Mouse (Mus musculus): ENCODE results near the gene Tmem258. TPM values are rescaled to one million over a fixed set of nuclear protein-coding genes. Genes with fewer than 3 reads are reported as not detected.
A peak's percentile ranks its signal among the peaks of the same experiment; 100 is the strongest.

The Tmem258 gene
- polyA plus RNA-seq, 1 experiment from 2014 or later: 470 TPM

DNA sequence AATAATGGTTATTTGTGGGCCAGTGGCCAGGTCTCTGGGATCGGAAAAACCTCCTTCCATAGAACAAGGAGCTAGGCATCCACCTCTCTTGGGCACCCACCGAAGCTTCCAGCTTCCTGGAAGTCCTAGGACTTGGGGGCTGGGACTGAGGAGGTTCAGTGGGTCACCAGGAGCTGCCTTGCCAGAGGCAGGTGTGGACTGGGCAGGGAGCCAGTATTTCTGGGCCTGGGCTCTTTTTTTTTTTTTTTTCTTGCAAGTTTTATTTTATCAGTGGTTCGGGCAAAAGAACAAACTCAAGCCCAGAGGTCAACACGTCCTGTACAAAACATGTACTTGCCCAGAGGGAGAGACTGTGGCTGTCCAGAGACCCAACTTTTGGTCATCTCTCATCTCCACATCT lies 22.0 kb downstream of the Tmem258 start:
- H3K27ac ChIP-seq: peak overlapping the region; percentile 64
- peak; percentile 52 for ATAC-seq
- peak overlapping the region; percentile 48; the same call in 1 of the 2 replicates for H3K4me2 ChIP-seq (replicated peaks)
- no peaks in the 10 kb centered on the region for H3K27me3 ChIP-seq (replicated peaks)
- no peak overlapping the region for H3K9ac ChIP-seq
- peaks cover 4% of the 10 kb centered on the region; the same call in 1 of the 2 replicates for H3K36me3 ChIP-seq
- H3K4me3 ChIP-seq (replicated peaks): no peak overlapping the region
- peaks cover 45% of the 10 kb centered on the region for H3K4me1 ChIP-seq (replicated peaks)
- WGBS: 28% methylated on average over 4 of the region's 4 CpGs
- H3K9me3 ChIP-seq: no peaks in the 10 kb centered on the region

DNA sequence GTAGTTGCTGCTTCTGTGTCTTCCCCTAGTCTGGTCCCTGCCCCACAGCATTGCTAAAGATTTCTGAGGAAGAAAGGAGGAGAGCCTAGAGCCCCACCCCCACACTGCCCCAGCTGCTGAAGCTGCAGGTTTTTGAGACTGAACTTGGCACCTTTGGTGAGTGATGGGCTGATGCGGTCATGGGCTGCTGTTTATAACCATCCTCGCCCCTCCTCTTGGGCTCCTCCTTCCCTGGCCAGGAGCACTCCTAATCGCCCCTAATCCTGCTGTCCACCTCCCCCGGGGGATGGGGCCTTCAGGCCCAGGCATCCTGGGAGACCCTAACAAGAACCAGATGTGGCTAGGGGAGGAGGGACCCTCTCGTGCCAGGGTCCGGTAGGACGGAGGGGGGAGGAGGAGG lies 27.2 kb downstream of the Tmem258 start:
- Histone ChIP-seq H3K27ac (no peak overlapping the region), H3K4me1 (replicated peaks) (peaks cover 41% of the 10 kb centered on the region), H3K4me2 (replicated peaks) (no peak overlapping the region), H3K27me3 (replicated peaks) (no peaks in the 10 kb centered on the region), H3K9ac (no peak overlapping the region), H3K36me3 (peaks cover 4% of the 10 kb centered on the region; the same call in 1 of the 2 replicates), H3K9me3 (no peaks in the 10 kb centered on the region), H3K4me3 (replicated peaks) (no peak overlapping the region)
- 20% methylated on average over 7 of the region's 7 CpGs for WGBS
- ATAC-seq: peak; percentile 3; the same call in 1 of the 2 replicates

DNA sequence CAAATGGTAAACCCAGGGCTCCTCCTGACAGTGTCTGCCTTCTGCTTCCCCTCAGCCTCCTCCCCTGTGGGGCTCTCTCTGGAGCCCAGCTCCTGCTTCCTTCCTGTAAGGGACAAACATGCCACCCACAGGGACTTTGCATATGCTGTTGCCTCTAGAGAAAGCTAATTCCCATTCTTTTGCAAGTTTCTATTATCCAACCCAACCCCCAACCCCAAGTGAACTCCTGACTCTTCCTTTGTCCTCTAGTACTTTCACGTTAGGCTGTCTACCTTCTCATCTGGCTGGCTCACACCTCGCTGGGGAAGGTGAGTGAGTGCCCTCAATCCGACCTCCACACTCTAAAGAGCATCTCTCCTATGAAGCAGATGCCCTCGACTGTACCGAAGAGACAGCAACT lies 28.1 kb downstream of the Tmem258 start:
- H3K27me3 ChIP-seq (replicated peaks): no peaks in the 10 kb centered on the region
- peaks cover 49% of the 10 kb centered on the region for H3K4me1 ChIP-seq (replicated peaks)
- H3K9ac ChIP-seq: no peak overlapping the region
- no peak overlapping the region for H3K4me3 ChIP-seq (replicated peaks)
- H3K36me3 ChIP-seq: peaks cover 4% of the 10 kb centered on the region; the same call in 1 of the 2 replicates
- WGBS: 36% methylated on average over 5 of the region's 5 CpGs
- ATAC-seq: no peak
- 0 out of 2 replicates have a peak overlapping the region, but pooled peaks have one; percentile 6 for H3K27ac ChIP-seq
- no peak overlapping the region for H3K4me2 ChIP-seq (replicated peaks)
- no peaks in the 10 kb centered on the region for H3K9me3 ChIP-seq

DNA sequence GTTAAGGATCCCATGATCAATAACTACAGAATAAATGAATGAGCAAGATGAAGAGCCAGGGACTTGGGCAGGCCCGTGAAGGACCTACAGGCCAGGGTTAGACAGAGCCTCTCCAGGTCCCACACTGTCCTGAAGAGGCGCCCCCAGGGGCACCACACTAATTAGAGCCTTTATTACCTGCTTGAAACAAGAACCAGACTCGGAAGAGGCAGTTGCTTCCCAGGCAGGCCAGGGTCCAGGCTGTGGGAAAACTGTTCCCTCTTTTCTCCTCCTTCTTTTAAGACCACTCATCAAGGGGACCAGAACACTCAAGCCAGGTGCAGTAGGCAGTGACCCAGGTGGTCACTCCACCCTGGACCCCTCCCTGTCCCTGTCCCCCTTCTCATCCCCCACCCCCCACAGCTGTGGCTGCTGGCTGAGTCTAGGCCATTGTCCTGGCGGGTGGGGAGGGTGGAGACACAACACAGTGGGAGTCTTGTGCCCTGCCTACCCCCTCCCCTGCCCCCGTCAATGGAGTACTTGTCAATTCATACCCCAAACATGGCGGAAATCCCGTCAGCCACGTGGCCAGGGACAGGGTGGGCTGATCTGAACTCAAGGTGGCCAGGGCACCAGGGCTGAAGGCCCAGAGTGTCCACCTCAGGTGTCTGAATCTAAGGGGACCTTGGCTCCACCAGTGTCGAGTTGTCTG lies 28.7 kb downstream of the Tmem258 start:
- Histone ChIP-seq H3K27ac (0 out of 2 replicates have a peak overlapping the region, but pooled peaks have one; percentile 17), H3K4me3 (replicated peaks) (no peak overlapping the region), H3K4me2 (replicated peaks) (no peak overlapping the region), H3K9ac (no peak overlapping the region), H3K27me3 (replicated peaks) (no peaks in the 10 kb centered on the region), H3K36me3 (peaks cover 4% of the 10 kb centered on the region; the same call in 1 of the 2 replicates), H3K9me3 (no peaks in the 10 kb centered on the region), H3K4me1 (replicated peaks) (peaks cover 50% of the 10 kb centered on the region)
- no peak for ATAC-seq
- WGBS: 43% methylated on average over 9 of the region's 9 CpGs

DNA sequence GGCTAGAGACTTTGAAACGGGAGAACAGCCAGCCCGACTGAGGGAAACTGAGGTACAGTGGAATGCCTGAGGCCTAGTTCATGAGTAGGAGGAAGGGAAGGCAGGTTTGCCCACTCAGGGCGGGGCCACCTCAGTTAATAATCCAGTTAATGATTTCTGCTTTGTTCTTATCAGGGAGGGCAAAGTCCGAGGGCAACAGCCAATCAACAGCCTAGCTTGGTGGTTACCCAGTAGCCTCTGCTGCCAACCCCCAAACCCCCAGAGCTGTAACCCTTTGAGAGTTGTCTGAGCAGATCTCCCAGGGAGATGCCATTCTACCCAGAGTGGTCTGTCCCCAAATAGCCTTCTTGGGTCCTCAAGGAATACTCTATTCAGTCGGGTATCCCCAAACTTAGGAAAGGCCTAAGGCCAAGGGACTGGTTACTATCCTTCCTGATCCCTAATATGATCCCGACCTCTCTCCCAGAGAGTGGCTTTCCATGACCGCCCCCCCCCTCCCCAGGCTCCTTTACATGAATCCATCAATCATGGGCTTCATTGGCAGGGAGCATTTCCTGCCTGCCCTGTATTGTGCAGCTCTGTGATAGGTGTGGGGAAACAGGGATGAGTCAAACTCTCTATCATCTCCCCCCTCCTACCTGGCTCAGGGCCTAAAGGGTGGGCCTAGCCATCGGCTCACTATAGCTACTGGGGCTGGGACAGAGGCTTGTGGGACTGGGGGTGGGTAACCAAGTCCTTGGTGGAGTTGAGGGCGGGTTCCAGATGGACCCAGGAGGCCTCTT lies 32.2 kb downstream of the Tmem258 start:
- peak; percentile 84 for ATAC-seq
- H3K4me2 ChIP-seq (replicated peaks): peak overlapping the region; percentile 33
- H3K27ac ChIP-seq: peak overlapping the region; percentile 77
- no peaks in the 10 kb centered on the region for H3K9me3 ChIP-seq
- H3K36me3 ChIP-seq: no peaks in the 10 kb centered on the region
- no peak overlapping the region for H3K4me3 ChIP-seq (replicated peaks)
- H3K4me1 ChIP-seq (replicated peaks): peaks cover 61% of the 10 kb centered on the region
- 0 out of 2 replicates have a peak overlapping the region, but pooled peaks have one; percentile 3 for H3K9ac ChIP-seq
- H3K27me3 ChIP-seq (replicated peaks): no peaks in the 10 kb centered on the region
- 49% methylated on average over 9 of the region's 9 CpGs for WGBS

DNA sequence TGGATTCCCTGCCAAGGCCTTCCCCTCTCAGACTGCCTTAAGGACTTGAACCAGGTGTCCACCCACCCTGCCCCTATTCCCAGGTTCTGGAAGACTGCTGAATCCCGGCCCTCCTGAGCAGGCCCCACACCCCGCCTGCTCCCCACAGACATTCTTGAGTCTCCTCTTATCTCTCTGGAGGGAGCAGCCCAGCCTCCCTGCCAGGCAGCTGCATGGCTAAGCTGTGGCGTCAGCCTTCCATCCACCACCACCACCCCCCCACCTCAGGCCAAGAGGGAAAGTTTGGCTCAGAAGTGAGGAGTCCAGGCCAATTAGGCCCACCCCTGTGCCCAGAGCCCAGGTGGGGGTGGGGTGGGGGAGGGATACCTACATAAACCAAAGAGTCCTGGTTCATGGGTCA lies 34.7 kb downstream of the Tmem258 start:
- Histone ChIP-seq H3K4me2 (replicated peaks) (peak overlapping the region; percentile 93), H3K4me3 (replicated peaks) (peak overlapping the region; percentile 63), H3K36me3 (no peaks in the 10 kb centered on the region), H3K9me3 (no peaks in the 10 kb centered on the region), H3K27me3 (replicated peaks) (no peaks in the 10 kb centered on the region), H3K4me1 (replicated peaks) (peaks cover 44% of the 10 kb centered on the region), H3K9ac (peak overlapping the region; percentile 17; the same call in 1 of the 2 replicates), H3K27ac (peak overlapping the region; percentile 60; the same call in 1 of the 2 replicates)
- WGBS: 43% methylated on average over 3 of the region's 3 CpGs
- ATAC-seq: peak; percentile 14

DNA sequence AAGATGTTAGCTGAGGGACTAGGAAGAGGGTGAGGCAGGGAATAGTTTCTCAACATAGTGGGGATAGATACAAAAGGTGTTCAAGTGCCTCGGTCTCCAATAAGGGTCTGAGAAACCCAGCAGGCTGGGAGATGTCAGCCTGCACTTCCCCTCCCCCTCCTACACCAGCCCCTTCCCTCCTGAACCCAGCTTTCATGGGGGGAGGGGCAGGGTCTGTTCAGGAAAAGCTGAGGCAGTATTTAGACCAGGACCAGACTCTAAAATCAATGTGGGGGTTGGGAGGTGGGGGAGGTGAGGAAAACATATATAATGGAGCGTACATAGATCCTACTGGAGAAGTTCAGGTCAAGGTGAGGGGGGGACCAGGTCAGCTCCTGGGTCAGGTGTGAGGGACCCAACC lies 35.6 kb downstream of the Tmem258 start:
- H3K4me3 ChIP-seq (replicated peaks): peak overlapping the region; percentile 63
- H3K27ac ChIP-seq: peak overlapping the region; percentile 56
- peak overlapping the region; percentile 93 for H3K4me2 ChIP-seq (replicated peaks)
- WGBS: 23% methylated on average over 2 of the region's 2 CpGs
- no peaks in the 10 kb centered on the region for H3K36me3 ChIP-seq
- no peaks in the 10 kb centered on the region for H3K9me3 ChIP-seq
- peaks cover 39% of the 10 kb centered on the region for H3K4me1 ChIP-seq (replicated peaks)
- no peaks in the 10 kb centered on the region for H3K27me3 ChIP-seq (replicated peaks)
- no peak for ATAC-seq
- peak overlapping the region; percentile 84; the same call in 1 of the 2 replicates for H3K9ac ChIP-seq

DNA sequence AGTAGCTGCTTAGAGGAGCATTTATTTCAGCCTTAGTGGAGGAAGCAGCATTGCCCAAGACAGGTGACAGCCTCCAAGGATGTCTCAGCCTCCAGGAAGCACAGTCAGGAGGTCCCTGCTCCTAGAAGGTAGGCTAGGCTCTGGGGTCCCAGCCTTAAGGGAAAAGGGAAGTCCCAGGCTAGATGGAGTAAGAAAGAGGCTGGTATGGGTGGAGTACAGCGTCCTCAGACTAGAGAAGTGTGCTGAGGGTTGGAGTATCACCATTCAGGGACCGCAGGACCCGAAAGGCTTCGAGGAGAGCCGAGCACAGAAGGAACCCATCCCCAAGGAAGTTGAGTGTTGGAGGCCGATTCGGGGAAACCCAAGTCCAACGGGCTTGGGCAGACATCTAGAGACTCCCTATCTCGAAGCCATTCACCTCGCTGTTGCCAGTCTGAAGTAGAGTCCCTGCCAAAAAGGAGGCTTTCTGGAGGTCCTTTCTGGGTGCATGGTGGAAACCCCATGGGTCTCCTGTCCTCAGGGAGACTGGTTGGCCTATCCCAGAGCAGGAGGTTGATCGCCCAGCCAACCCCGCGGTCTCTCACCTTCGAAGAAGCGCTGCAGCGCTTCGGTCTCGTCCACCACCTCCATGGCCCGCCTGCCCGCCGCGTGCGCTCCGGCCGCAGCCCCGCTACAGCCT lies 36.3 kb downstream of the Tmem258 start:
- peak overlapping the region; percentile 56 for H3K27ac ChIP-seq
- H3K27me3 ChIP-seq (replicated peaks): no peaks in the 10 kb centered on the region
- H3K4me3 ChIP-seq (replicated peaks): peak overlapping the region; percentile 63
- H3K9ac ChIP-seq: peak overlapping the region; percentile 84
- ATAC-seq: peak; percentile 31; the same call in 1 of the 2 replicates
- H3K36me3 ChIP-seq: no peaks in the 10 kb centered on the region
- no peaks in the 10 kb centered on the region for H3K9me3 ChIP-seq
- 1% methylated on average over 26 of the region's 26 CpGs for WGBS
- peak overlapping the region; percentile 93 for H3K4me2 ChIP-seq (replicated peaks)
- H3K4me1 ChIP-seq (replicated peaks): peaks cover 34% of the 10 kb centered on the region

DNA sequence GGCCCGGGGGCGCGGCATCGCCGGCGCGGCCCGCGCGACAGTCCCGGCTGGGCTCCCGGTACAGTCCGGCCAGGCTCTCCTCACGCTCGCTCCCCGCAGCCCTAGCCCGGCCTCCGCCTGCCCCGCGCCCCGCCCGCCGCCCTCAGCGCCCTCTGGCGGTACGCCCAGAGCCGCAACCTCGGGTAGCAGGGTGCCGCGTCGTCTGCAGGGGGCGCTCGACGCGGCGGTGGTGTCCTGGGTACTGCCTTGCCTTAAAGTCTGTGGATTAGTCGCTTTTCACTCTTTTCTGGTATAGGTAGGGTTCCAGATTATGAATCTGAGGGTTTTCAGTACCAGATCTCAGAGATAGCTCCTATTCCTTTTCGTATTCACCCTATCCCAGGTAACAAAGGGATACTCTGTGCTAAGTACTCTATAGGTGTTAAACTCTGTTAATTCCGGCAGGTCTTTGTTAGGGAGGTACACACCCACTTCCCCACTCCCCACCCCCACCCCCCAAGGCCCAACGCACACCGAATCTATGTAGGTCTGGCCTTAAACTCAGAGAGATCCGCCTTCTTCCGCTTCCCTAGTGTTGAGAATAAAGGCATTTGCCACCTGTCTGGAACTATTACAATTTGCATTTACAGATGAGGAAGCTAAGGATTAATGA lies 37.0 kb downstream of the Tmem258 start, which contains the start of gene Myrf:
Gene Myrf, minus strand, starts transcription at position 95 of the 652 bp plus-strand sequence.
- H3K4me1 ChIP-seq (replicated peaks): peaks cover 34% of the 10 kb centered on the region
- H3K4me3 ChIP-seq (replicated peaks): peak within 1 kb of the TSS; percentile 63
- peak; percentile 80 for ATAC-seq
- no peaks in the 10 kb centered on the region for H3K9me3 ChIP-seq
- no peaks in the 10 kb centered on the region for H3K36me3 ChIP-seq
- peak within 1 kb of the TSS; percentile 56 for H3K27ac ChIP-seq
- 8% methylated on average over 43 of the region's 43 CpGs for WGBS
- peak within 1 kb of the TSS; percentile 93 for H3K4me2 ChIP-seq (replicated peaks)
- H3K9ac ChIP-seq: peak within 1 kb of the TSS; percentile 84
- no peaks in the 10 kb centered on the region for H3K27me3 ChIP-seq (replicated peaks)

DNA sequence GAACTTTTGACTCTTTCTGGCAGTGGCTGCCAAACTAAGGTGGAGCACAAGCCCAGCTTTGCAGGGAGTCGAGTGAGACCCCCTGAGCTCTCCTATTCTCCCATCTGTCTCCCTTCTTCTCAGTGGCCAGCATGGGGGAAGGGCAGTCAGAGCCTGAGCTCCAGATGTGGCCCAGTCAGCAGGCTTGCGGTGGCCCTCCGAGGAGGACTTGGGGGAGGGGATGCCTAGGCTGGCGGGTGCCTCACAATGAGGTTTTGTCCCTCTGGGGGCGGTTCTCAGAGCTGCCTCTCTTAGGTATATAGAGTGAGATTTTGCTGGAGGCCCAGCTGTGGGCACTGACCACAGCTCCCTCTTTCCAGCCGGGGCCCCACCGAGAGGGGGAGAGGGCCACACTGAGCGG lies 39.1 kb downstream of the Tmem258 start:
- no peak overlapping the region for H3K4me2 ChIP-seq (replicated peaks)

DNA sequence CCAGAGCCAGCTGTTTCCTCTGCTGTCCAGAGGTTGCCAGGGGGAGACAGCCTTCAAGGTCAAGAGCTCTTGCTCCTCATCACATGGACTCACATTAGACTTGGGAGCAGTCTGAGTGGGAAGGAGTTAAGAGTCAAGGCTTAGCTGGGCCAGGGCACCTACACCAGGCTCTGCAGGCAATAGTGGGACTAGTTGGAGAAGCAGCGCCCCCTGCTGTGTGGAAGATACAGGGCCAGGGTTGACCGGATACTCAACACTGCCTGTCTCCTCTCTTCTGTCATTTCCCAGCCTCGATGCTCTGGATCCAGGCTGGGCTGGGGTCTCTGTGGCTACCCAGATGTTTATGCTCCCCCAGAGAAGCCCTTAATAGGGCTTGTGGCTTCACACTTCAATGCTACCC lies 40.4 kb downstream of the Tmem258 start:
- Histone ChIP-seq H3K36me3 (no peaks in the 10 kb centered on the region), H3K27ac (no peak overlapping the region), H3K9ac (no peak overlapping the region), H3K27me3 (replicated peaks) (no peaks in the 10 kb centered on the region), H3K4me2 (replicated peaks) (no peak overlapping the region), H3K9me3 (no peaks in the 10 kb centered on the region), H3K4me3 (replicated peaks) (no peak overlapping the region), H3K4me1 (replicated peaks) (peaks cover 24% of the 10 kb centered on the region)
- no peak for ATAC-seq
- 6% methylated on average over 3 of the region's 3 CpGs for WGBS

More for the DNA sequence above, 39.1 kb downstream of the Tmem258 start:
- Histone ChIP-seq H3K9ac (no peak overlapping the region), H3K9me3 (no peaks in the 10 kb centered on the region), H3K4me3 (replicated peaks) (no peak overlapping the region), H3K27me3 (replicated peaks) (no peaks in the 10 kb centered on the region), H3K36me3 (no peaks in the 10 kb centered on the region), H3K4me1 (replicated peaks) (peaks cover 28% of the 10 kb centered on the region), H3K27ac (no peak overlapping the region)
- no peak for ATAC-seq
- 26% methylated on average over 8 of the region's 8 CpGs for WGBS
